Mouse (Mus musculus): ENCODE measurements around the gene Vps33a. TPM values are rescaled to one million over a fixed set of nuclear protein-coding genes. Genes with fewer than 3 reads are reported as not detected.
A peak's percentile ranks its signal among the peaks of the same experiment; 100 is the strongest.

Vps33a gene
- total and polyA plus RNA-seq, 2 experiments from 2014 or later = 42.0 to 56.2 TPM

DNA sequence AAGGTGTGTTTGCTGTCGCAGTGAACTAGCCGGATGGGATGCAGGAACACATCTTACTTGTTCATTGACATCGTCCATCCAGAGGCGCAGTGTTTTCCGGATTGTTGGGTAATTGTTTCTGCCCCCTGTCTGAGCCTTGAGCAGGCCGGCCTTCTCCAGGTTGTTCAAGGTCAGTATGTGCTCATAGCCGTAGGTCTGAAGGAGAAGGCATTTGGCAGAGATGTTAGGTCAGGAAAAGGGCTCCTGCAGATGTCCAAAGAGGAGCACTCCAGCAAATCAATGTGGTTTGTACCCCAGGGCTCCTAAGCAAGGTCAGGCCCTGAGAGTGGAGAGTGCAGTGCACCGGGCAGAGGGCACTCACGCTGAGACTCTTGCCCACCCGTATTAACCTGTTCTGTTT, 39.0 kb downstream of the Vps33a start:
- DNase-seq (ENCODE audit: low spot score) = no peak
- no peak overlapping the region for H3K4me2 ChIP-seq (ENCODE audit: low read depth, low read length, poor library complexity, severe bottlenecking)
- TF ChIP-seq CTCF (IDR thresholded peaks at IDR 0.05) = no peak
- H3K27ac ChIP-seq (ENCODE audit: low read depth, low read length) = no peak overlapping the region
- no peaks in the 10 kb centered on the region for H3K27me3 ChIP-seq (ENCODE audit: insufficient read depth, low read length)
- no peaks in the 10 kb centered on the region for H3K9me3 ChIP-seq (ENCODE audit: low read length)
- H3K9ac ChIP-seq (replicated peaks; ENCODE audit: low read length, poor library complexity, severe bottlenecking) = no peak overlapping the region
- 95% methylated on average over 10 of the region's 10 CpGs for WGBS
- H3K4me3 ChIP-seq (ENCODE audit: low read depth, low read length) = no peak overlapping the region
- no peak for ATAC-seq (ENCODE audit: low FRiP score)
- peaks cover 73% of the 10 kb centered on the region for H3K36me3 ChIP-seq (ENCODE audit: insufficient read depth, low read length)
- H3K4me1 ChIP-seq (ENCODE audit: insufficient read depth, low read length) = no peaks in the 10 kb centered on the region

DNA sequence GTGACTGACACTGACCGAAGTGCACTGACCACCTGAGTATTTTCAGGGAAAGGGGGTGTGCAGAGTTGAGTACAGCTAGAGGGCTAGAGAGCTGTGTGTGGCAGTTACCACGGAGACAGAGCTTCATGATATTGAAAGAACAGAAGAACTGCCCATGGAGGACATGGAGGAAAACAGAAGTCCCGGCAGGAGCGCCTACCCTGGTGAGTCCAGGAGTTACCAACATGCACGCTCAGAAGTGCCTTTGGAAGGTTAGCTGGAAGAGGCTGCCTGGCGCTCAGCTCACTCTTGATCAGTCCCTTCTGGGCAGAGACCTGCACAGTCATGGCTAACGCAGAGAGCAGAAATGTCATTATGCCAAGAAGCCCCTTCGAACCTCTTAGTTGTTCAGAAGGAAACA, 42.8 kb downstream of the Vps33a start:
- WGBS = 89% methylated on average over 8 of the region's 8 CpGs
- H3K4me1 ChIP-seq (ENCODE audit: insufficient read depth, low read length) = no peaks in the 10 kb centered on the region
- DNase-seq (ENCODE audit: low spot score) = no peak

GRCm38 (mm10) chr5:123528641-123529040, 44.2 kb downstream of the Vps33a start:
- H3K27ac ChIP-seq (ENCODE audit: low read depth, low read length) = no peak overlapping the region
- H3K4me2 ChIP-seq (ENCODE audit: low read depth, low read length, poor library complexity, severe bottlenecking) = no peak overlapping the region
- DNase-seq (ENCODE audit: low spot score) (no peak), ATAC-seq (ENCODE audit: low FRiP score) (no peak)
- H3K9ac ChIP-seq (replicated peaks; ENCODE audit: low read length, poor library complexity, severe bottlenecking) = 0 out of 2 replicates have a peak overlapping the region, but pooled peaks have one; percentile 2
- H3K9me3 ChIP-seq (ENCODE audit: low read length) = no peaks in the 10 kb centered on the region
- no peak for TF ChIP-seq CTCF (IDR thresholded peaks at IDR 0.05)
- H3K27me3 ChIP-seq (ENCODE audit: insufficient read depth, low read length) = no peaks in the 10 kb centered on the region
- H3K4me3 ChIP-seq (ENCODE audit: low read depth, low read length) = no peak overlapping the region
- peaks cover 56% of the 10 kb centered on the region for H3K36me3 ChIP-seq (ENCODE audit: insufficient read depth, low read length)
- 77% methylated on average over 7 of the region's 7 CpGs for WGBS
- H3K4me1 ChIP-seq (ENCODE audit: insufficient read depth, low read length) = no peaks in the 10 kb centered on the region

More for the DNA sequence above, 42.8 kb downstream of the Vps33a start:
- TF ChIP-seq CTCF (IDR thresholded peaks at IDR 0.05) = no peak
- H3K9me3 ChIP-seq (ENCODE audit: low read length) = no peaks in the 10 kb centered on the region
- H3K4me3 ChIP-seq (ENCODE audit: low read depth, low read length) = no peak overlapping the region
- no peak for ATAC-seq (ENCODE audit: low FRiP score)
- no peak overlapping the region for H3K27ac ChIP-seq (ENCODE audit: low read depth, low read length)
- H3K36me3 ChIP-seq (ENCODE audit: insufficient read depth, low read length) = peaks cover 66% of the 10 kb centered on the region
- no peak overlapping the region for H3K9ac ChIP-seq (replicated peaks; ENCODE audit: low read length, poor library complexity, severe bottlenecking)
- H3K27me3 ChIP-seq (ENCODE audit: insufficient read depth, low read length) = no peaks in the 10 kb centered on the region
- H3K4me2 ChIP-seq (ENCODE audit: low read depth, low read length, poor library complexity, severe bottlenecking) = no peak overlapping the region

GRCm38 (mm10) chr5:123525916-123526495, 46.8 kb downstream of the Vps33a start:
- Histone ChIP-seq H3K4me1 (ENCODE audit: insufficient read depth, low read length) (peaks cover 4% of the 10 kb centered on the region; the same call in 1 of the 2 replicates), H3K27ac (ENCODE audit: low read depth, low read length) (no peak overlapping the region), H3K27me3 (ENCODE audit: insufficient read depth, low read length) (no peaks in the 10 kb centered on the region), H3K4me2 (ENCODE audit: low read depth, low read length, poor library complexity, severe bottlenecking) (no peak overlapping the region), H3K36me3 (ENCODE audit: insufficient read depth, low read length) (peaks cover 30% of the 10 kb centered on the region), H3K4me3 (ENCODE audit: low read depth, low read length) (no peak overlapping the region), H3K9me3 (ENCODE audit: low read length) (no peaks in the 10 kb centered on the region), H3K9ac (replicated peaks; ENCODE audit: low read length, poor library complexity, severe bottlenecking) (no peak overlapping the region)
- TF ChIP-seq CTCF (IDR thresholded peaks at IDR 0.05) = no peak
- DNase-seq (ENCODE audit: low spot score) (no peak), ATAC-seq (ENCODE audit: low FRiP score) (no peak)
- WGBS = 95% methylated on average over 9 of the region's 9 CpGs

DNA sequence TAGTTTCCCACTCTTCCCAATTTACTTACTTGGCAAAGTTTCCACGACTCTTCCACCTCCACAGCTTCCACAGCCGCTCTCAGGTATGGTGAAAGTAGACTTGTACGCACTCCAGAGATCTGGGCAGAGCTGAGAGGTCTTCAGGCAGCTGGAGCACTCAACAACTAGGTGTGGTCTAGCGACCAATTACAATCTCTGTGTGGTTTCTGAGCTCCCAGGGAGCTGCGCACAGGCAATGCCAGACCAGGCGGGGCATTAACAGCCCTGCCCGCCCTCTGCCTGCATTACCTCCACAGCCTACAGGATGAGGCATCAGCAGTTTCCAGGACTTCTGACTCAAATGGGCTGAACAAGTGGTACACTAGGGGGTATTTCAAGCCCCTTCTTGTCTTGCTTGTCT, 47.6 kb downstream of the Vps33a start, which contains the start of gene Gm49027:
Gene Gm49027, minus strand, starts transcription at position 208 of the 400 bp plus-strand sequence.
- Histone ChIP-seq H3K4me2 (ENCODE audit: low read depth, low read length, poor library complexity, severe bottlenecking) (peak within 1 kb of the TSS; percentile 83), H3K9ac (replicated peaks; ENCODE audit: low read length, poor library complexity, severe bottlenecking) (peak within 1 kb of the TSS; percentile 51), H3K9me3 (ENCODE audit: low read length) (no peaks in the 10 kb centered on the region), H3K4me3 (ENCODE audit: low read depth, low read length) (peak within 1 kb of the TSS; percentile 73), H3K4me1 (ENCODE audit: insufficient read depth, low read length) (peaks cover 4% of the 10 kb centered on the region; the same call in 1 of the 2 replicates), H3K27ac (ENCODE audit: low read depth, low read length) (peak within 1 kb of the TSS; percentile 60; the same call in 1 of the 2 replicates), H3K27me3 (ENCODE audit: insufficient read depth, low read length) (no peaks in the 10 kb centered on the region), H3K36me3 (ENCODE audit: insufficient read depth, low read length) (peaks cover 23% of the 10 kb centered on the region)
- TF ChIP-seq CTCF (IDR thresholded peaks at IDR 0.05) = no peak
- ATAC-seq (ENCODE audit: low FRiP score) (no peak), DNase-seq (ENCODE audit: low spot score) (no peak)
- 89% methylated on average over 7 of the region's 7 CpGs for WGBS

DNA sequence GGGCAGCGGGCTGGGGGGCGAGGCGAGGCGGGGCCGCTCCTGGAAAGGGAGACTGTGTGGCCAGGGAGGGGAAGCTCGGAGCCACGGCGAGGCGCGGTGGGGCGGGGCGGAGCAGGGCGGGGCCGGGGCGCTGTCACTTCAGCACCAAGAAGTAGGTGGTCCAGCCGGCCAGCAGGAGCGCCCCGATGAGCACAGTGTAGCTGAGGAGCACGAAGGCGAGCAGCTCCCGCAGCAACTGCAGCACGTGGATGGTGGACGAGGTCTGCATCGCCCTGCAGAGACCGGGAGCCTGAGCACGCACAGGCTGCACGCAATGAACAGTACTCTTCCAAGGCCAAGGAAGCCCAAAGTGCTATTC, 48.5 kb downstream of the Vps33a start:
- no peak for DNase-seq (ENCODE audit: low spot score)
- H3K9me3 ChIP-seq (ENCODE audit: low read length) = no peaks in the 10 kb centered on the region
- peak overlapping the region; percentile 60; the same call in 1 of the 2 replicates for H3K27ac ChIP-seq (ENCODE audit: low read depth, low read length)
- peak overlapping the region; percentile 83 for H3K4me2 ChIP-seq (ENCODE audit: low read depth, low read length, poor library complexity, severe bottlenecking)
- peaks cover 14% of the 10 kb centered on the region for H3K36me3 ChIP-seq (ENCODE audit: insufficient read depth, low read length)
- ATAC-seq (ENCODE audit: low FRiP score) = peak; percentile 87
- peak; percentile 15; the same call in 1 of the 2 replicates for TF ChIP-seq CTCF (IDR thresholded peaks at IDR 0.05)
- under 1% methylated on average over 25 of the region's 27 CpGs for WGBS
- H3K4me1 ChIP-seq (ENCODE audit: insufficient read depth, low read length) = peaks cover 4% of the 10 kb centered on the region; the same call in 1 of the 2 replicates
- H3K9ac ChIP-seq (replicated peaks; ENCODE audit: low read length, poor library complexity, severe bottlenecking) = peak overlapping the region; percentile 51
- peak overlapping the region; percentile 73 for H3K4me3 ChIP-seq (ENCODE audit: low read depth, low read length)
- no peaks in the 10 kb centered on the region for H3K27me3 ChIP-seq (ENCODE audit: insufficient read depth, low read length)

All from midbrain, postnatal 0 days (tissue).